Mouse (Mus musculus) heart, embryonic 16.5 days (tissue): ENCODE data around the gene Tnr. TPM values are rescaled to one million over a fixed set of nuclear protein-coding genes. Genes with fewer than 3 reads are reported as not detected.

ENCODE experiments used
- ATAC-seq: fragments of 200-750 bp; cut with Nextera tagmentation; replicated peaks from 2 replicates; pipeline ENCODE4 v1.8.0; 2017; ENCODE audit warnings: moderate number of reproducible peaks; ENCODE audit not compliant: insufficient read depth, low FRiP score; ENCODE audit errors: extremely low read depth
- H3K27ac ChIP-seq: fragments of 300-500 bp; sonication (generic); 2 replicates; pipeline ENCODE4 v1.5.1; 2014; ENCODE audit warnings: mild to moderate bottlenecking, low read length, control low read depth, moderate library complexity
- H3K27me3 ChIP-seq: fragments of 300-500 bp; sonication (generic); 2 replicates; pipeline ENCODE4 v1.6.1; 2014; ENCODE audit warnings: low read length, mixed read lengths; ENCODE audit not compliant: control insufficient read depth, insufficient read depth
- H3K36me3 ChIP-seq: fragments of 300-500 bp; sonication (generic); 2 replicates; pipeline ENCODE4 v1.6.1; 2014; ENCODE audit not compliant: control insufficient read depth, insufficient read depth
- H3K4me1 ChIP-seq: fragments of 300-500 bp; sonication (generic); 2 replicates; pipeline ENCODE4 v1.6.1; 2014; ENCODE audit warnings: low read length, mixed read lengths; ENCODE audit not compliant: control insufficient read depth, insufficient read depth
- H3K4me2 ChIP-seq: fragments of 300-500 bp; sonication (generic); 2 replicates; pipeline ENCODE4 v1.6.1; 2014; ENCODE audit warnings: low read depth, mild to moderate bottlenecking, control low read depth, low read length
- H3K4me3 ChIP-seq: fragments of 300-500 bp; sonication (generic); 2 replicates; pipeline ENCODE4 v1.5.1; 2014; ENCODE audit warnings: mild to moderate bottlenecking, control low read depth, low read length
- H3K9ac ChIP-seq: fragments of 300-500 bp; sonication (generic); 2 replicates; pipeline ENCODE4 v1.6.1; 2014; ENCODE audit warnings: low read length, control low read depth
- H3K9me3 ChIP-seq: fragments of 300-500 bp; sonication (generic); replicated peaks from 2 replicates; pipeline ENCODE4 v1.6.1; 2016; ENCODE audit warnings: low read length; ENCODE audit not compliant: control insufficient read depth
- WGBS: fragments of 180-500 bp; shearing (Covaris S2); extraction: QIAGEN DNeasy Blood & Tissue Kit; methylation state at CpG from one replicate; pipeline ENCODE4 v1.1.7; 2014; 5-methylcytosine and 5-hydroxymethylcytosine counted together
- polyA plus RNA-seq: library from polyadenylated mRNA; unstranded; fragments of >200 nt; fragmentation: Nextera tagmentation; extraction: Ambion mirVana; gene quantifications from 2 replicates; pipeline ENCODE4 v1.2.1, GENCODE M21; 2015

Tnr gene
- polyA plus RNA-seq, 1 experiment from 2014 or later = 0.32 TPM

DNA sequence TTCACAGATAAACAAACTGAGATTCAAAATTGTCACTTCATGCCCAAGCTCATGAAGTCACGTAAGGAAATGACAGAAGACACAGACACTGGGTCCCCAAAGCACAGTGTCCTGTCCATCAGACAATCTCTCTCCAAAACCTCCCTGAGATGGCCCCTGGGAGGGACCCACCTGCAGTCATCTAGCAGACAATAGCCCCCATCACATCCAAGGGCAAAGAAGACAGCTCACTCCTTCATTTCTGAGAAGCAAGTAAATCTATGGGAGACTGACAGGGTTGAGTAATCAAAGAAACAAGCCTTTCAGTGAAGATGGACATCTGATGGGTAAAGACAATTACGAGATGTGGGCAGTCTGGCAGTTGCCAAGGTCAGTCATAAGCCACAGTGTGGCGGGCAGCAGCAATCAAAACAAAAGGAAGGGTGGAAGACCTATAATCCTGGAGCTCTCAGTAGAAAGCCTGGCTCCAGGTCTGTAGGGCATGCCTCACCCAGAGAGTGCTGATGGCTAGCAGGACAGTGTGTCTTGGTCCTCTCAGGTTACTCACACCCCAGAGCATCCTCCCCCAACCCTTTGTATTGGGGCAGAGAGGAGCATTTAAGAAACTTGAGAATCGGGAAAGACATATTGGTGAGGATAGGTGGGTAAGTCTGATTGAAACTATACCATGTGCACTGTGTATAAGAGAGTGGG, 310.2 kb downstream of the Tnr start:
- no peaks in the 10 kb centered on the region for H3K27me3 ChIP-seq
- 52% methylated on average over 4 of the region's 4 CpGs for WGBS

DNA sequence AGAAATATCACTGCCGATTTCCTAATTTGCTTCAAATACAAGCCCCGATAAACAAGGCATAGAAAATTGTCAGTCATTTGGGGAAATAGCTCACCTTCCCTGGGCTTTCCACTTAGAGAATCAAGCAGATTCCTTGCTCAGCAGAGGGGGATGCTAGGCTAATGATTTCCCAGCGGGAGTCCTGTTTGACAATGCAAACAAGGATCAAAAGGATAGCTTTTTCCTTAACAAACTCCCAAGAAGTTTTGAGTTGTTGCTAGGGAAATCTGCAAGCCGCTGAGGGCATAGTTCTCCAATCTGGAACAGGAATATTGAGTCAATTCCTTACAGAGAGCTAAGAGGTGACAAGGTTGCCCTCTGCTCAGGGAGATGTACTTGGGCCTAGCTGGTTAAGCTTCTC, 311.6 kb downstream of the Tnr start:
- H3K27me3 ChIP-seq = no peaks in the 10 kb centered on the region
- H3K9me3 ChIP-seq = no peaks in the 10 kb centered on the region
- H3K4me1 ChIP-seq = no peaks in the 10 kb centered on the region
- no peak for ATAC-seq
- no peak overlapping the region for H3K4me2 ChIP-seq
- 20% methylated on average over 4 of the region's 4 CpGs for WGBS
- no peak overlapping the region for H3K27ac ChIP-seq
- no peak overlapping the region for H3K4me3 ChIP-seq
- H3K36me3 ChIP-seq = no peaks in the 10 kb centered on the region
- no peak overlapping the region for H3K9ac ChIP-seq

More for the DNA sequence above, 310.2 kb downstream of the Tnr start:
- Histone ChIP-seq H3K36me3 (no peaks in the 10 kb centered on the region), H3K27ac (no peak overlapping the region), H3K4me2 (no peak overlapping the region), H3K4me3 (no peak overlapping the region), H3K4me1 (no peaks in the 10 kb centered on the region), H3K9ac (no peak overlapping the region), H3K9me3 (no peaks in the 10 kb centered on the region)
- no peak for ATAC-seq

DNA sequence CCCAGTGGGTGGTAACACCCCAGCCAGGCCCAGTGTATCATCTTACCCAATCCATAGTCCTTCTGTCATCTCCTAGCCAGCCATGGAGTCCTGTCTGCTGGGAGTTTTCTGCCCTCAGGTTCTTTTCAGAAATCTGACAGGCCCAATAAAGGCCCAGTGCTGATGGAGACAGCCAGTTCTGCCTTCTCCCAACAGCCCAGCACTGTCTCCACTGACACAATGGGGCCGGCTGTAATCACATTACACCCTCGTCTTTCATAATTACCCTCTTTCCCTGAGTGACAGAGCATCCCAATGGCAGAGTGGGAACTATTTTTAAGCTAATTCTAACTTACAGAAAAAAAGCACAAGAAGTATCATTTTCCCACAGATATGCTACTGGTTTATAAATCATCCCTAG, 316.8 kb downstream of the Tnr start:
- H3K4me2 ChIP-seq = no peak overlapping the region
- no peak for ATAC-seq
- WGBS = 34% methylated on average over 2 of the region's 2 CpGs
- H3K27ac ChIP-seq = no peak overlapping the region
- no peak overlapping the region for H3K4me3 ChIP-seq
- no peaks in the 10 kb centered on the region for H3K36me3 ChIP-seq
- H3K9me3 ChIP-seq = no peaks in the 10 kb centered on the region
- no peaks in the 10 kb centered on the region for H3K4me1 ChIP-seq
- H3K27me3 ChIP-seq = no peaks in the 10 kb centered on the region
- no peak overlapping the region for H3K9ac ChIP-seq

DNA sequence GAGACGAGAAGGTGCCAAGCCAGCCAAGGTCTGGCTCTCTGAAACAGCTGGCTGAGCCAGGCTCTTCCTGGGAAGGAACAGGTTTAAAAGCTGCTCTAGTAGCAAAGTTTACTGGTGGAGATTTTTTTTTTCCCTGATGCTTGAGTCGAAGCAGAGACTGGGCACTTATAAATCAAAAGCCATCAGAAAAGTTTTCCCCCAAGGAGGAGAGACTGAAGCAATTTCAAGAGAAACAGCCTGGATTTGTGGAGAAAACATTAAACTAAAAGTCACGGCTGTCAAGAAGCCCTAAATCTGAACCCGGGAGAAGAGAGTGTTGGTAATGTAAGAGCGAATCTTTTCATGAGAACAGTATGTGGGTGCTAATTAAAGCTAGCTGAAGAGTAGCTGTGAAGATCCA, 319.3 kb downstream of the Tnr start:
- Histone ChIP-seq H3K27ac (no peak overlapping the region), H3K4me3 (no peak overlapping the region), H3K4me1 (no peaks in the 10 kb centered on the region), H3K9ac (no peak overlapping the region), H3K36me3 (no peaks in the 10 kb centered on the region), H3K27me3 (no peaks in the 10 kb centered on the region), H3K4me2 (no peak overlapping the region), H3K9me3 (no peaks in the 10 kb centered on the region)
- WGBS = 62% methylated on average over 5 of the region's 5 CpGs
- ATAC-seq = no peak

DNA sequence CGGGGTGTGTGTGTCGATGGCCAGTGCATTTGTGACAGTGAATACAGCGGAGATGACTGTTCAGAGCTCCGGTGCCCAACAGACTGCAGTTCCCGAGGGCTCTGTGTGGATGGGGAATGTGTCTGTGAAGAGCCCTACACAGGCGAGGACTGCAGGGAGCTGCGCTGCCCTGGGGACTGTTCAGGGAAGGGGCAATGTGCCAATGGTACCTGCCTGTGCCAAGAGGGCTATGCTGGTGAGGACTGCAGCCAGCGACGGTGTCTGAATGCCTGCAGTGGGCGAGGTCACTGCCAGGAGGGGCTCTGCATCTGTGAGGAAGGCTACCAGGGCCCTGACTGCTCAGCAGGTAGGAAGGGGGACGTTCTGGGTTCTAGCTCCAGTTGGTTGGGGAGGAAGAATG, 328.5 kb downstream of the Tnr start:
- Histone ChIP-seq H3K9ac (no peak overlapping the region), H3K4me3 (no peak overlapping the region), H3K9me3 (no peaks in the 10 kb centered on the region), H3K27ac (no peak overlapping the region), H3K4me2 (no peak overlapping the region), H3K4me1 (no peaks in the 10 kb centered on the region), H3K27me3 (no peaks in the 10 kb centered on the region), H3K36me3 (no peaks in the 10 kb centered on the region)
- whole genome bisulfite sequencing = 68% methylated on average over 11 of the region's 11 CpGs
- 0 out of 2 replicates have a peak, but pooled peaks have one; percentile 32 for ATAC-seq

DNA sequence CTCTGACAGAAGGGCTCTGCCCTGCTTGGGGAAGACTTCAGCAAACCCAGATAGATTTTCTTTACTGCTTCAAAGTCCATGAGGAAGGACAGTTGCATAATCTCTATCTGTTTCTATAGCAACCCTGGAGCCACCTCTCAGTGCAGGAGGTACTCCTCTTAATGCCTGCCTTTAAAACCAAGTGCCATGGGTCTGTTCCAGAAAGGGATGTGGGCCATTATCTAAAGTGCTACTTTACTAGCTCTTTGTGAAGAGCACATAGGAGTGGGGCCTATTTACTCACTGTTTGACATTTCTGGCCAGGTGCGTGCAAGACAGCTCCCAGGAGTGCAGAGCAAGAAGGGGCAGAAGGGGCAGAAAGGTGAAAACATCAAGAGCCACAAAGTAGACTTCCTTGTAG, 330.7 kb downstream of the Tnr start:
- H3K27me3 ChIP-seq = no peaks in the 10 kb centered on the region
- no peak for ATAC-seq
- no peak overlapping the region for H3K27ac ChIP-seq
- H3K4me2 ChIP-seq = no peak overlapping the region
- no peaks in the 10 kb centered on the region for H3K9me3 ChIP-seq
- no peaks in the 10 kb centered on the region for H3K36me3 ChIP-seq
- WGBS = 50% methylated on average over 1 of the region's 1 CpGs
- no peaks in the 10 kb centered on the region for H3K4me1 ChIP-seq
- no peak overlapping the region for H3K9ac ChIP-seq
- H3K4me3 ChIP-seq = no peak overlapping the region

DNA sequence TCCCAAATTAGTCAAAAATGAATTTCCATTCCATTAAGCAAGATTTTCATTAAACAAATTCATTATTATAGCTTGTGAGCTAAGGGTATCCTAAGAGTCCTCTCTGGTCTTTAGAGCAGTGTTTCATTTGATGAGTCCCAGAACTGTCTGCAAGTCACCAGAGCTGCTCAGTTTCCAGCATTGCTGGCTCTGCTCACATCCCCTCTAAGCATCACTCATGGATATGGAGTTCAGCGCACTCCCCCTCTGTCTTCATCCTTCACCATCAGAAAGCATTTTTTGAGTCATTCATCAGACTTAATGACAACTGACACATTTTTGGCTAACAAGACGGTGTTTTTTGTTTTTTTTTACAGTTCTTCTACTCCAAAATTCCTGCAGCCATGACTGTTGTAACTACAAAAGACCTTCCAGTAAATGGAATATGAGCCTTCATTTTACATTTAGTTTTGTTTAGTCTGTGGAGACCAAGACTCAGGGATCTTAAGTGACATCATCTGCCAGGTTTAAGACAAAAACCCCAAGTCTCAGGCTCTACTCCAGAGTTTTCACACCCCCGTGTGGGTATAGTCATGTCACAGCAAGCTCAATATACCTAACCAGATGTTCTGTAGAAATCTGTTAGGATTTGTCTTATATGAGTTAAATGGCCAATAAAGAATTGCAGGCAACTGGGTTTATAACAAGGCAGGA, 338.4 kb downstream of the Tnr start:
- H3K4me1 ChIP-seq = no peaks in the 10 kb centered on the region
- 65% methylated on average over 3 of the region's 3 CpGs for WGBS

DNA sequence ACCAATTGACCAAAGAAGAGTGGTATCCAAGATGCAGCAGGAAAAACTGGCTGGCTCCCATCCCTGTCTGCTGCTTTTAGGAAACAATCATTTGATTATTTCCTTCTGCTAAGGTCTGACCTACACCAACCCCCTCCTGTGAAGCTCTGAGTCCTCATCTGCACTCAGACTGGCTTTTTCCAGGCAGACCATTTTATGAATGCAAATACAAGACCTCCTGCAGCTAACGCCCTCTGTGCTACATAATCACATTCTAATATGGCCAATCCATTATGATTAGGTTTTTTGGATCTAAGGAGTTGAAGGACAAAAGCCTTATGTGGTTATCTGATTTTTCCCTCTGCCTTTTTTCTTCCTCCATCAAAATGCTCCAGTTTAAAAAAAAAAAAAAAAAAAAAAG, 342.1 kb downstream of the Tnr start:
- 63% methylated on average over 1 of the region's 1 CpGs for WGBS
- no peaks in the 10 kb centered on the region for H3K9me3 ChIP-seq

More for the DNA sequence above, 338.4 kb downstream of the Tnr start:
- Histone ChIP-seq H3K9ac (no peak overlapping the region), H3K9me3 (no peaks in the 10 kb centered on the region), H3K36me3 (no peaks in the 10 kb centered on the region), H3K4me2 (no peak overlapping the region), H3K4me3 (no peak overlapping the region), H3K27ac (no peak overlapping the region), H3K27me3 (no peaks in the 10 kb centered on the region)
- no peak for ATAC-seq

GRCm38 (mm10) chr1:159869619-159870441, 346.3 kb downstream of the Tnr start:
- no peaks in the 10 kb centered on the region for H3K9me3 ChIP-seq
- 55% methylated on average over 6 of the region's 6 CpGs for WGBS
- no peaks in the 10 kb centered on the region for H3K4me1 ChIP-seq
- no peak overlapping the region for H3K4me2 ChIP-seq
- H3K27ac ChIP-seq = no peak overlapping the region
- H3K9ac ChIP-seq = no peak overlapping the region
- no peaks in the 10 kb centered on the region for H3K27me3 ChIP-seq
- no peak overlapping the region for H3K4me3 ChIP-seq
- H3K36me3 ChIP-seq = no peaks in the 10 kb centered on the region
- no peak for ATAC-seq

More for the DNA sequence above, 342.1 kb downstream of the Tnr start:
- Histone ChIP-seq H3K27ac (no peak overlapping the region), H3K27me3 (no peaks in the 10 kb centered on the region), H3K4me3 (no peak overlapping the region), H3K36me3 (no peaks in the 10 kb centered on the region), H3K4me1 (no peaks in the 10 kb centered on the region), H3K4me2 (no peak overlapping the region), H3K9ac (no peak overlapping the region)
- no peak for ATAC-seq
